Mouse (Mus musculus): ENCODE measurements around the gene Col25a1.

- no peak for TF ChIP-seq POLR2A (IDR thresholded peaks at IDR 0.05; ENCODE audit: borderline replicate concordance, insufficient read depth, low read length)
- TF ChIP-seq CTCF (IDR thresholded peaks at IDR 0.05; ENCODE audit: borderline replicate concordance, insufficient read depth, low read depth, low read length): no peak
Observed at GRCm38 (mm10) chr3:130501713-130502112, 370.4 kb downstream of the Col25a1 start.
